Mouse (Mus musculus) spleen, adult 18-20 months (tissue): ENCODE measurements around the gene Traip.
A peak's percentile ranks its signal among the peaks of the same experiment; 100 is the strongest.

Source experiments
- DNase-seq, 2 experiments: peaks; one replicate each; pipeline ENCODE4 v3.0.0; 2022; ENCODE audit warnings: mixed read lengths in 2 of 2

The Traip gene

GRCm38 (mm10) chr9:107949922-107950235 lies at the start of gene Traip:
Traip (plus strand) TSS chr9:107950136.
- no peak for DNase-seq

- peak in 1 of 2 experiments; percentile 38 for DNase-seq
Measured at GRCm38 (mm10) chr9:107900840-107901626, 48.9 kb upstream of the Traip start.

- no peak for DNase-seq
Measured at GRCm38 (mm10) chr9:107901627-107901914, 48.4 kb upstream of the Traip start.

- peak; percentile 59 to 87 for DNase-seq
Measured at GRCm38 (mm10) chr9:107904726-107905125, 45.2 kb upstream of the Traip start.

GRCm38 (mm10) chr9:107906252-107906966 lies 43.5 kb upstream of the Traip start, which contains the start of gene Mst1r:
Mst1r (plus strand) TSS chr9:107906873.
- DNase-seq: no peak

GRCm38 (mm10) chr9:107906967-107907800 lies 42.8 kb upstream of the Traip start:
- DNase-seq: no peak

- no peak for DNase-seq
Measured at GRCm38 (mm10) chr9:107907801-107908120, 42.2 kb upstream of the Traip start.

- no peak for DNase-seq
Measured at GRCm38 (mm10) chr9:107908410-107909158, 41.4 kb upstream of the Traip start.

GRCm38 (mm10) chr9:107910025-107910769 lies 39.7 kb upstream of the Traip start:
- no peak for DNase-seq

- no peak for DNase-seq
Measured at GRCm38 (mm10) chr9:107914764-107915420, 35.0 kb upstream of the Traip start.

GRCm38 (mm10) chr9:107917895-107918608 lies 31.9 kb upstream of the Traip start:
- DNase-seq: no peak

- no peak for DNase-seq
Measured at GRCm38 (mm10) chr9:107918884-107919283, 31.1 kb upstream of the Traip start.

GRCm38 (mm10) chr9:107919441-107919840 lies 30.5 kb upstream of the Traip start:
- no peak for DNase-seq

- DNase-seq: peak in 1 of 2 experiments; percentile 27
Measured at GRCm38 (mm10) chr9:107923021-107923420, 26.9 kb upstream of the Traip start.

- DNase-seq: no peak
Measured at GRCm38 (mm10) chr9:107923956-107924355, 26.0 kb upstream of the Traip start.

GRCm38 (mm10) chr9:107925251-107925650 lies 24.7 kb upstream of the Traip start:
- DNase-seq: no peak

GRCm38 (mm10) chr9:107926920-107927420 lies 23.0 kb upstream of the Traip start:
- no peak for DNase-seq

- no peak for DNase-seq
Measured at GRCm38 (mm10) chr9:107927749-107928148, 22.2 kb upstream of the Traip start.

- no peak for DNase-seq
Measured at GRCm38 (mm10) chr9:107928169-107928568, 21.8 kb upstream of the Traip start, which contains the start of gene Actl11. Actl11 (plus strand) TSS chr9:107928469.

- DNase-seq: no peak
Measured at GRCm38 (mm10) chr9:107932221-107932620, 17.7 kb upstream of the Traip start.

GRCm38 (mm10) chr9:107934146-107934545 lies 15.8 kb upstream of the Traip start:
- no peak for DNase-seq
